Mouse (Mus musculus) G1E (cell line): ENCODE results near the gene Dph6. TPM values are rescaled to one million over a fixed set of nuclear protein-coding genes. Genes with fewer than 3 reads are reported as not detected.

ENCODE experiments used
- ATAC-seq: 2 replicates; pipeline ENCODE4 v1.8.0; 2016; ENCODE audit warnings: mild to moderate bottlenecking; ENCODE audit not compliant: insufficient number of reproducible peaks, poor library complexity, low FRiP score, severe bottlenecking; ENCODE audit errors: extremely low read depth
- DNase-seq: peaks from one replicate; pipeline ENCODE4 v3.0.0; 2012; ENCODE audit warnings: low spot score
- H3K27me3 ChIP-seq: 2 replicates; pipeline ENCODE4 v1.6.1; 2012; ENCODE audit warnings: mild to moderate bottlenecking, low read length, inconsistent platforms; ENCODE audit not compliant: insufficient read depth
- H3K36me3 ChIP-seq: replicated peaks from 2 replicates; pipeline ENCODE3; 2012; ENCODE audit warnings: mild to moderate bottlenecking, inconsistent platforms
- H3K4me1 ChIP-seq: 2 replicates; pipeline ENCODE4 v1.6.1; 2012; ENCODE audit warnings: low read depth, low read length, inconsistent platforms, mixed read lengths; ENCODE audit not compliant: insufficient read depth
- H3K4me3 ChIP-seq: 2 replicates; pipeline ENCODE4 v1.5.1; 2012; ENCODE audit warnings: low read depth, mild to moderate bottlenecking, inconsistent platforms, low read length, moderate library complexity, mixed read lengths
- H3K9me3 ChIP-seq: replicated peaks from 2 replicates; pipeline ENCODE4 v1.6.1; 2012; ENCODE audit warnings: inconsistent platforms
- CTCF ChIP-seq: IDR thresholded peaks from 2 replicates; pipeline ENCODE4 v1.5.1; 2012; ENCODE audit warnings: low read depth, low read length, inconsistent platforms, mixed read lengths
- GATA1 ChIP-seq: IDR thresholded peaks from 2 replicates; pipeline ENCODE4 v1.6.1; 2012; ENCODE audit warnings: borderline replicate concordance, low read length, inconsistent platforms, mixed read lengths
- GATA2 ChIP-seq: IDR thresholded peaks from 2 replicates; pipeline ENCODE4 v1.6.1; 2012; ENCODE audit warnings: low read depth, low read length, inconsistent platforms, borderline replicate concordance
- POLR2AphosphoS5 ChIP-seq: IDR thresholded peaks from 2 replicates; pipeline ENCODE4 v1.6.1; 2012; ENCODE audit warnings: low read depth, low read length, inconsistent platforms; ENCODE audit not compliant: insufficient replicate concordance
- TAL1 ChIP-seq: conservative IDR thresholded peaks from 2 replicates; pipeline ENCODE4 v1.6.1; 2012; ENCODE audit warnings: low read depth, low read length, inconsistent platforms, mixed read lengths
- polyA plus RNA-seq: library from polyadenylated mRNA; stranded (reverse); fragments of >175 nt; gene quantifications from 2 replicates; pipeline ENCODE4 v1.2.3, GENCODE M21; 2012
- total RNA-seq, 2 experiments: library from RNA; stranded (forward) in 1 of 2; stranded (reverse) in 1 of 2; fragments of 200-1000 nt in 1 of 2; fragments of >200 nt in 1 of 2; fragmentation: Nextera tagmentation in 1 of 2; gene quantifications; 2 replicates each; pipeline ENCODE4 v1.2.3; 2014 to 2017

Dph6 gene
- total and polyA plus RNA-seq, 3 experiments, result 4.0 to 82.7 (median 18.7) TPM

DNA sequence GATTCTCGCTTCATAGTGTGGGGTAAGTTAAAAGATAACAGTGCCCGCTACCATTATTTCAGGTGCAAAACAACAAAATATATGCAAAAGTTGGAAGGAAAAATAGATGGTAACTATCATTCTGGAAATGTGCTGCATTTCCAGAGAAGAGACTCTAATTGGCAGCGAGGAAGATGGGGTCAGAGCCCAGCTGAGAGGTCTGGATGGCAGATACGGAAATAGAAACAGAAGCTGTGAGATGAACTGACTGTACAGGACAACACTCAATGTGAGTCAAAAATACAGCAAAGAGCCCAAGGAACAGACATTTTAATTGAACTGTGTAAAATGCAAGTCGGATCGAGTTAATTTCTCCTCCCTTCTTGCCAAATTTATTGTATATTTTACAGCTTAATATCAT, 114.3 kb downstream of the Dph6 start:
- no peak for DNase-seq
- no peak for ATAC-seq
- Histone ChIP-seq H3K4me1 (peaks cover 3% of the 10 kb centered on the region; the same call in 1 of the 2 replicates), H3K27me3 (no peaks in the 10 kb centered on the region), H3K36me3 (peaks cover 15% of the 10 kb centered on the region), H3K9me3 (no peaks in the 10 kb centered on the region), H3K4me3 (no peak overlapping the region)
- no peak for TF ChIP-seq POLR2AphosphoS5
- TF ChIP-seq GATA1, result no peak
- TF ChIP-seq GATA2, result no peak
- TF ChIP-seq TAL1, result no peak
- TF ChIP-seq CTCF, result no peak

DNA sequence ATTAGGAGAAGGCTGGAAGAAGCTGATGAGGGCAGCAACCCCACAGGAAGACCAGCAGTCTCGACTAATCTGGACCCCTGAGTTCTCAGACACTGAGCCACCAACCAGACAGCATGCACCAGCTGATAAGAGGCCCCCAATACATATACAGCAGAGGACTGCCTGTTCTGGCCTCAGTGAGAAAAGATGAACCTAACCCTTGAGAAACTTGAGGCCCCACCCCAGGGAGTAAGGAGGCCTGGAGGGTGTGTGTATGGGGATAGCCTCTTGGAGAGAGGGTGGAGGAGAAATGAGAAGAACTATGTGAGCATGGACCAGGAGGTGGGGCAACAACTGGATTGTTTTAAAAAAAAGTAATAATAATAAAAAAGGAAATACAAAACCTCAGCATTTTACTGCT, 118.7 kb downstream of the Dph6 start:
- Histone ChIP-seq H3K36me3 (peaks cover 17% of the 10 kb centered on the region), H3K4me1 (peaks cover 3% of the 10 kb centered on the region; the same call in 1 of the 2 replicates), H3K9me3 (no peaks in the 10 kb centered on the region), H3K27me3 (no peaks in the 10 kb centered on the region), H3K4me3 (no peak overlapping the region)
- DNase-seq (no peak), ATAC-seq (no peak)
- TF ChIP-seq CTCF (no peak), POLR2AphosphoS5 (no peak), TAL1 (no peak), GATA2 (no peak), GATA1 (no peak)

GRCm38 (mm10) chr2:114531010-114531756, 123.6 kb downstream of the Dph6 start:
- TF ChIP-seq GATA2 (no peak), TAL1 (no peak), CTCF (no peak), GATA1 (no peak)
- Histone ChIP-seq H3K27me3 (no peaks in the 10 kb centered on the region), H3K4me1 (peaks cover 3% of the 10 kb centered on the region; the same call in 1 of the 2 replicates), H3K4me3 (no peak overlapping the region), H3K9me3 (no peaks in the 10 kb centered on the region), H3K36me3 (peaks cover 15% of the 10 kb centered on the region)
- DNase-seq (no peak), ATAC-seq (no peak)

DNA sequence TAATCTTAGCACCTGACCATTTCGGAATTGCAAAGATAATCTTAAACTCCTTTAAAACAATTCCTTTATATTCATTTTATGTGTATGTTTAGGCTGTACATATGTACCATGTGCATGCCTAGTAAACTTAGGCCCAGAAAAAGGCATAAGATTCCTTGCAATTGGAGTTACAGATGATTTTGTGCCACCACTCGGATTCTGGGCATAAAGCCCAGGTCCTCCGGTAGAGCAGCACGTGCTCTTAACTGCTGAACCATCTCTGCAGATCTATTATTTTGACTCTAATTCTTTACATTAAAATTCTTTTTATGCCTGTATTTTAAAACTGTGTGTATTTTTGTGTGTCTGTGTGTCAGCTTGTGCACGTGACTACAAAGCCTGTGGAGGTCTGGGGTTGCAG, 134.3 kb downstream of the Dph6 start:
- Histone ChIP-seq H3K36me3 (peaks cover 28% of the 10 kb centered on the region), H3K9me3 (no peaks in the 10 kb centered on the region), H3K27me3 (no peaks in the 10 kb centered on the region), H3K4me3 (no peak overlapping the region), H3K4me1 (no peaks in the 10 kb centered on the region)
- TF ChIP-seq GATA1, result no peak
- no peak for TF ChIP-seq GATA2
- no peak for TF ChIP-seq CTCF
- no peak for TF ChIP-seq POLR2AphosphoS5
- no peak for TF ChIP-seq TAL1
- DNase-seq (no peak), ATAC-seq (no peak)

DNA sequence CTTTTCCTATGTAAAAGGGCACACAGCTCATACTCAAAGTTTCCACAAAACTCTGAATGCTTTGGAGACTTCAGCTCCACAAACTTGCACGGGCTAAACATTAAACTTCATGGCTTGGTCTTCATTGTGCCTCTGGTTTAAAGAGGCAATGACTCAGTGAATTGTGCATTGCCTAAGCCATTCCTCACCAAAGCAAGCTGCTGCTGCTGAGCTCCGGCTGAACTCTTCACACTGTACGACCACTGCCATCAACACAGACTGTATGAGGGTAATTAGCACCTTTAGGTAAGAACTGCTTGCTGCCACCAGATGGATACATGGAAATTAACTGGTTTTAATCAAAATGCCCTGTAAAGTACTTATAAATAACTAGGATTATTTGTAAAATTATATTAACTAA, 134.9 kb downstream of the Dph6 start:
- no peak for ATAC-seq

DNA sequence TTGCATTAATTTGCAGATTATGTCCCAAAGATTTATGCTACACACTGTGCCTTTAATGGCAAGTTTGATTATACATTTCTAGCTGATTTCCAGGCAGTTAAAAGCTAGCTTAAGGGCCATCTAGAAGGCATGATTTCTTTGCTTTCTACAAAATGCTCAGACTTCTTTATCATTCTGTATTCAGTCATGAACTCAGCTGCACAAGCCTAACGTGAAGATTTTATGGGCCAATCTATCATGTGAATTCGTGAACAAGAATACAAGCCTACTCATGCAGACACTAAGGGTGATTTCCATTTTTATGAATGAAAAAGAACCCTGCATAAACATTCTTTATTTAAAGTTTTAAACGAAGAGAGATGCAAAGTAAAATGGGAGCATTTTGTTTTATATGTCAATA, 162.4 kb downstream of the Dph6 start:
- no peak for ATAC-seq
- Histone ChIP-seq H3K4me1 (no peaks in the 10 kb centered on the region), H3K27me3 (no peaks in the 10 kb centered on the region), H3K36me3 (no peaks in the 10 kb centered on the region), H3K4me3 (no peak overlapping the region), H3K9me3 (no peaks in the 10 kb centered on the region)
- DNase-seq, result no peak
- TF ChIP-seq GATA2 (no peak), CTCF (no peak), GATA1 (no peak), POLR2AphosphoS5 (no peak), TAL1 (no peak)

More for the DNA sequence above, 134.9 kb downstream of the Dph6 start:
- H3K4me1 ChIP-seq, result no peaks in the 10 kb centered on the region
- H3K36me3 ChIP-seq, result peaks cover 28% of the 10 kb centered on the region
- no peaks in the 10 kb centered on the region for H3K27me3 ChIP-seq
- no peak for DNase-seq
- H3K4me3 ChIP-seq, result no peak overlapping the region
- TF ChIP-seq GATA2 (no peak), CTCF (no peak), GATA1 (no peak), POLR2AphosphoS5 (no peak), TAL1 (no peak)
- H3K9me3 ChIP-seq, result no peaks in the 10 kb centered on the region
